Mouse (Mus musculus): Measurements from ENCODE around the gene Gm28171. TPM values are rescaled to one million over a fixed set of nuclear protein-coding genes. Genes with fewer than 3 reads are reported as not detected.
"Not testable (repeated sequence)": the region's sequence is repeated elsewhere in the genome, so short reads cannot be mapped to it uniquely, and the experiment has no call there.

Gm28171 gene
- polyA plus RNA-seq (2012; rRNA removed), result not detected in 2 replicates

- not testable (repeated sequence) for H3K4me3 ChIP-seq (replicated peaks; ENCODE audit: extremely low read depth, low read depth, low read length); DNase-seq; H3K4me1 ChIP-seq (ENCODE audit: control insufficient read depth, insufficient read depth, low read length)
- WGBS, result no CpG with 5 or more reads among the region's 1 CpGs
Observed at GRCm38 (mm10) chrY:5793095-5793494, at the start of gene Gm28171. Gm28171 (plus strand) TSS chrY:5793395.

Other genes starting within 250 kb of the Gm28171 start
- gene Gm21854, start 136.4 kb upstream of the Gm28171 start, polyA plus RNA-seq (2012; rRNA removed), result not detected in 2 replicates
- not detected in 2 replicates for gene Gm20914, start 67.4 kb upstream of the Gm28171 start, polyA plus RNA-seq (2012; rRNA removed)
- not detected in 2 replicates for gene Gm21778, start 149.1 kb downstream of the Gm28171 start, polyA plus RNA-seq (2012; rRNA removed)